Mouse (Mus musculus) embryonic facial prominence, embryonic 13.5 days (tissue): ENCODE results near the gene H2al2a. TPM values are rescaled to one million over a fixed set of nuclear protein-coding genes. Genes with fewer than 3 reads are reported as not detected.

Experiments used
- ATAC-seq: fragments of 200-750 bp; cut with Nextera tagmentation; 2 replicates; pipeline ENCODE4 v1.8.0; 2017; ENCODE audit warnings: low read depth; ENCODE audit not compliant: insufficient number of reproducible peaks, insufficient read depth, low FRiP score, low TSS enrichment
- H3K27ac ChIP-seq: fragments of 300-500 bp; sonication (generic); 2 replicates; pipeline ENCODE4 v1.5.1; 2015; ENCODE audit warnings: moderate library complexity, mild to moderate bottlenecking, inconsistent platforms
- H3K27me3 ChIP-seq: fragments of 300-500 bp; sonication (generic); 2 replicates; pipeline ENCODE4 v1.6.1; 2015; ENCODE audit warnings: mild to moderate bottlenecking, inconsistent platforms
- H3K36me3 ChIP-seq: fragments of 300-500 bp; sonication (generic); 2 replicates; pipeline ENCODE4 v1.6.1; 2015; ENCODE audit warnings: mild to moderate bottlenecking, inconsistent platforms
- H3K4me1 ChIP-seq: fragments of 300-500 bp; sonication (generic); 2 replicates; pipeline ENCODE4 v1.6.1; 2015; ENCODE audit warnings: inconsistent platforms
- H3K4me2 ChIP-seq: fragments of 300-500 bp; sonication (generic); 2 replicates; pipeline ENCODE4 v1.6.1; 2015; ENCODE audit warnings: moderate library complexity, mild to moderate bottlenecking, inconsistent platforms
- H3K4me3 ChIP-seq: fragments of 300-500 bp; sonication (generic); 2 replicates; pipeline ENCODE4 v1.5.1; 2015; ENCODE audit warnings: mild to moderate bottlenecking, inconsistent platforms
- H3K9ac ChIP-seq: fragments of 300-500 bp; sonication (generic); 2 replicates; pipeline ENCODE4 v1.6.1; 2015; ENCODE audit warnings: mild to moderate bottlenecking, inconsistent platforms
- H3K9me3 ChIP-seq: fragments of 300-500 bp; sonication (generic); 2 replicates; pipeline ENCODE4 v1.6.1; 2016; ENCODE audit warnings: inconsistent platforms
- WGBS: fragments of 180-500 bp; shearing (Covaris S2); methylation state at CpG from one replicate; pipeline ENCODE4 v1.1.7; 2015; ENCODE audit warnings: mixed read lengths; 5-methylcytosine and 5-hydroxymethylcytosine counted together
- polyA plus RNA-seq: library from polyadenylated mRNA; unstranded; fragments of >200 nt; fragmentation: Nextera tagmentation; extraction: Ambion mirVana; gene quantifications from 2 replicates; pipeline ENCODE4 v1.2.1, GENCODE M21; 2015

Gene H2al2a
- not detected in 2 replicates for polyA plus RNA-seq

DNA sequence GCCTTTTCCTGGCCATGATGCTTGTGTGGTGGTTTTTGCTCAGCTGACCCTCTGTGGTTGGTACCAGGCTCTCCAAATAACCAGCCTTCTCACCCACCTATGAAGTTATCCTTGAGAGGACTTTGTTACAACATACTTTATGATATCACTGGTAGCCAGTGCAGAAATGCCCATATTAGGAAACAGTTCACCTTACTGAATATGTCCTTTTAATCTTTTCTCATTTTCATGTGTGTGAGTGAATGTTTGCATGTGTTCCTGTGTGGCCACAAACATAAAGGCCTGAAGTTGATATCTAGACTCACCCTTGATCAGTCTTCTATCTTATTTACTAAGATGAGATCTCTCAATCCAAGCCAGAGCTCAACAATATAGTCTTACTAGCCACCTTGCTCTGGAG is at the start of gene H2al2a:
Gene H2al2a (minus strand): TSS at position 101 of the 400 bp plus-strand sequence.
- H3K36me3 ChIP-seq, result no peaks in the 10 kb centered on the region
- no peak within 1 kb of the TSS for H3K9ac ChIP-seq
- no peak for ATAC-seq

DNA sequence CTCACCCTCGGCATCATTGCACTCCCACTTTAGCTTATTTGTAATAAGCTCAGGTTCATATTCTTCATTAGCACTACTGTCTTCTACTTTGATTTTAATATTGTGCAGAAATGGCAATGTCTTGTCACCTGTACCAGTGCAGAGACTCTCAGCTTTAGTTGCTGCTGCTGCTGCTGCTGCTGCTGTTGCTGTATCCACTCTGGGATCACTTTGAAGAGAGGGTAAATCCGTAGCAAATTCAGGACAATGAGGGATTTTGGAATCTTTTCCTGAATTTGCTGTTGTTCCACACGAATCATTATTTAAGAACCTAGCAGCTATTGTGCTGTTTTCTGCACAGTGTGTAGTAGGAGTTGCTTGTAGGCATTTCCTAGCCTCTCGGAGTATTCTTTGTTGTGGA is 49.4 kb upstream of the H2al2a start:
- H3K4me1 ChIP-seq, result peaks cover 38% of the 10 kb centered on the region
- H3K36me3 ChIP-seq, result no peaks in the 10 kb centered on the region
- peak overlapping the region; percentile 100 for H3K27ac ChIP-seq
- 1% methylated on average over 4 of the region's 4 CpGs for WGBS
- no peaks in the 10 kb centered on the region for H3K27me3 ChIP-seq
- no peak for ATAC-seq
- peak overlapping the region; percentile 71 for H3K4me2 ChIP-seq
- peak overlapping the region; percentile 100 for H3K9ac ChIP-seq
- H3K9me3 ChIP-seq, result no peaks in the 10 kb centered on the region
- H3K4me3 ChIP-seq, result peak overlapping the region; percentile 95

More for the DNA sequence above, at the start of gene H2al2a:
- H3K27me3 ChIP-seq, result no peaks in the 10 kb centered on the region
- no peak within 1 kb of the TSS for H3K4me2 ChIP-seq
- no peaks in the 10 kb centered on the region for H3K9me3 ChIP-seq
- H3K27ac ChIP-seq, result no peak within 1 kb of the TSS
- no peak within 1 kb of the TSS for H3K4me3 ChIP-seq
- H3K4me1 ChIP-seq, result no peaks in the 10 kb centered on the region

DNA sequence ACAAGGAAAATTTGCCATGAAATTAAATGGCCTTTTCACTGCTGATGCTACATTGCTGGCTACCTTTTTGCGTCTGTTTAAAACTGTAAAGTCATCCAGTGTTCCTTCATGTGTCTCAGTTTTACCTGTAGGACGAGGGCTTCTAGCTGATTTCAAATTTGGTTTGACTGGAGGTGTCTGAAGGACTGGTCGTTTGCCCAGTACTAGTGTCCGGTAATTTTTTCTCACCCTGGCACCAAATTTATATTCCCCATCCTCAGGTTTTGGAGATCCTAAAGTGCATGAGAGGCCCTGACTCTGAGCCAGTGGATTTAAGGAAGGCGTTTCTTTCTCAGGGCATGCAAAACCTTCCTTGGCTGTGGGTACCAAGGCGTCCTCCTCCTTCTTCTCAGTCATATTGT is 49.0 kb upstream of the H2al2a start:
- H3K9me3 ChIP-seq, result no peaks in the 10 kb centered on the region
- H3K4me3 ChIP-seq, result peak overlapping the region; percentile 95
- H3K36me3 ChIP-seq, result no peaks in the 10 kb centered on the region
- no peak for ATAC-seq
- H3K9ac ChIP-seq, result peak overlapping the region; percentile 100
- peaks cover 40% of the 10 kb centered on the region for H3K4me1 ChIP-seq
- 4% methylated on average over 6 of the region's 6 CpGs for WGBS
- H3K4me2 ChIP-seq, result peak overlapping the region; percentile 71
- H3K27me3 ChIP-seq, result no peaks in the 10 kb centered on the region
- H3K27ac ChIP-seq, result peak overlapping the region; percentile 100

DNA sequence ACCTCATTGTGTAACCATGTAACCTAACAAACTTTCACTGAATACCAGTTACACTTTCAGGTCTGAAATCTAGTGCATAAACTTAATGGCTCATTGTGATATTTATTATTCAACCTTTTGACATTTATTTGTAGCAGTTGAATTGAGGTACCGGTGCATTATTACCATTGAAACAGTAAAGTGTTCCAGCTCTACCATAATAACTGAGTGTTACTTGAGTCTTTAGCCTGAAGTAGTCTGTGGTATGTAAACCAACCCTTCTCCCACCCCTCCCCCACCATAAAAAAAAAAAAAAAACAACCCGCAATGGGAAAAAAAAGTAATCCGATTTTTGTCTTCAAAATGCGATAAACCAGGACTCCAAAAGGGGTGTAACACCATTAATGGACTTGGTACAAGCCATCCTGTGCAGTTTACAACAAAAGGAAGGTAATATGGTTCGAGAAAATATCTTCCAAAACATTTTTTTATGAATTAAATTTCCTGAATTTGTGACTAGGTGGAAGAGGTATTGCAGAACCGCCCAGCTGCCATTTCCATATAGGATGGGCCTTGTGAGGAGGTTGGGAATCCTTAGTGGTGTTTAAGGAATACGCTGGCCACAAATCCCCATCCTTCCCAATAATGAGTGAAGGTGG is 48.5 kb upstream of the H2al2a start:
- Histone ChIP-seq H3K9me3 (no peaks in the 10 kb centered on the region), H3K27ac (peak overlapping the region; percentile 100), H3K9ac (peak overlapping the region; percentile 100), H3K4me2 (peak overlapping the region; percentile 71), H3K4me3 (peak overlapping the region; percentile 95), H3K36me3 (no peaks in the 10 kb centered on the region), H3K27me3 (no peaks in the 10 kb centered on the region), H3K4me1 (peaks cover 44% of the 10 kb centered on the region)
- no peak for ATAC-seq
- WGBS, result 4% methylated on average over 7 of the region's 7 CpGs

DNA sequence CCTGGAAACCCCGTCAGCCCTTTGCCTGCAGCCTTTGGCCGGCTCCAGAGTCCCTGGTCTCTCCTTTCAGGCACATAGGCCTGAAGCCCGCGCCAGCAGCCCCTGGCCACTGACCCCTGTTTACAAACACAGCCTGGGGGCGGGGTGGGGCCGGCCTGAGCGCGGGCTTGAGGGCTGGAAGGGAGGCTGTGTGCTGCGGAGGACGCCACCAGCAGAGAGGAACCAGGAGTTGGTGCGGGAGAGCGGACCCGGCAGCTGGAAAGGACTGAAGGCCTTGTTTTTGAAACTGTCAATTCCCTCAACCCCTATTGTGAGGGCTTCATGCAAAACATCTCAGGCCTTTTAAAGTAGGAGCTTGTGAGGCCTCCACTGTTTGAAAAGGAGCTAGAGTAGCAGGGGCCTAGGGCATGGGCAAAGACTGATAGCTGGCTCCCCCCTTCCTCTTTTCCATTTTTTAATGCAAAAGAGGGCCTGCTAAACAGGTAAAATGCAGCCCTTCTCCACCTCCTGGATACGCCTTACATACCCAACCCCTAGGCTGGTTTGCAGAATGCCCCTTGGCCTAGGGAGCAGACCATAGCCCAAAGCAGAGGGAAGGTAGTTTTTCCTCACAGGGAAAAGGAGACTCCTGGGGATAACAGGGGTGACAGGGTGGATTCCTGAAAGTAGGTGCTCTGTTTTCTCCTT is 44.6 kb upstream of the H2al2a start:
- no peak for ATAC-seq
- WGBS, result 11% methylated on average over 14 of the region's 14 CpGs
- Histone ChIP-seq H3K9me3 (no peaks in the 10 kb centered on the region), H3K4me3 (peak overlapping the region; percentile 34), H3K36me3 (no peaks in the 10 kb centered on the region), H3K4me2 (peak overlapping the region; percentile 71), H3K4me1 (peaks cover 51% of the 10 kb centered on the region), H3K9ac (peak overlapping the region; percentile 80), H3K27ac (peak overlapping the region; percentile 76), H3K27me3 (0 out of 2 replicates have a peak, but pooled peaks cover 3% of the 10 kb centered on the region)

DNA sequence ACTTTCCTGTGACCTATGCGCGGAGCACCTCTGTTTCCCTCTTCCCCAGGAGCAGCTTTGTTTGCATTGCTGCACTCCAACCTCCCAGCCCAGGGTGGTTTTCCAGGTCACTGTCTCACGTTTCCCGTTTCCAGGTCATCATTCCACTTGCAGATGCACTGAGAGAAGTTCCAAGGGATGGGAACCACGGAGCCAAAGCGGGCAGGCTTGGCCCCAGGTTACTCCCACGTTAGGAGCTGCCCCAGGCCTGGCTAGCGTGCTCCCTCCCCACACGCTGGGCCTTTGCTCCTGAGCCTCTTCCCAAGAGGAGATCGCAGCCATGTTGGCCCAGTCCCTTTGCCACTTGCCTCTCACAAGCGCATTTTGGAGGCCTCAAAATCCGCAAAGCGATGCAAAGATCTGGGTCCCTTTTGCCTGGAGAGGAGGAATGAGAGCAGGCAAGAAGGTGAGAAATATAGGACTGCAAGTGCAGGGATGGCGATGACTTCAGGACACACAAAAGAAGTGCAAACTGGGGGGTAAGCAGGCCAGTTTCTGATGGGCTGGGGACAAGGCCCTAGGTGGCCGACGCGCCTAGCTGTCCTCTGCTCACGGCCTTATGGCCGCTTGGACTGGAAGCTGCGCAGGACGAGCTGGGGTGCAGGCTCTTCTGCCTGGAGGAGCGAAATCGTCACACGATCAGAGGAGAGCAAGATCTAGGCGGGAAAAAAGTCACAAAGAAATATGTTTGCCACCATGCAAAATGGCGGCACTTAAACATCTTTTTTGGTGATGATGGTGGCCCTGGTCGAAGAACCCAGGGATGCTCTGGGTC is 43.8 kb upstream of the H2al2a start:
- 13% methylated on average over 27 of the region's 27 CpGs for WGBS
- no peak for ATAC-seq
- peak overlapping the region; percentile 76 for H3K27ac ChIP-seq

DNA sequence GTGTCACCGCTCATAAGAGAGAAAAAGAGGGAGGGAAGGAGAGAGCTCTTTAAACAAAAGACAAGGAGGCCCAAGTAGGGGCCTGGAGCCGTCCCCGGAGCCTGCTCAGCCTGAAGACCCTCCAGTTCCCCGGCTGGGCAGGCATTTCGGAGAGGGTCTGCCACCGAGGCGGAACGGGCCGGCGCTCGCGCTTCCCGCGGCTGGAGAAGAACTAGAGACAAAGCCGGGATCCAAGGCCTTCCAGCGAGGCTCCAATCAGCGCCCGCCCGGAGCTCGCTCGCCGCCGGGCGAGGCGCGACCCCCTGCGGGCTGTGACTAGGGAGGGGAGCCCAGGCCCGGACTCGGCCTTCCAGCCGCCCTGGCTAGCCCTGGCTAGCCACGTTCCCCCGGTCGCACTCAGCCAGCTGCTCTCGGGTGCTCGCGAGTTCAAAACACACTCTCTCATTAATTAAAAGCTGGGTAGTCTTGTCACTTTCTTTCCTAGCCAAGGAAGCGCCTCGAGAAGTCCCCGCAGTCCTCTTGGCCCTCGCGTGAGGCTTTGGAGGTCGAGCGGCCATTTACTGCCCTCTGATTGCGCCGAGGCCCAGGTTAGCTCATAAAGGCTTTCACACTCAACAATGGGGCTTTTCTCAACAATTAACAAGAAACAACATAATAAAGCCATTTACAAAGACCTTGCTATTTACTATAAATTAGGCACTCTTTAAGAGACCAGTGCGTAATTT is 43.0 kb upstream of the H2al2a start:
- Histone ChIP-seq H3K4me3 (peak overlapping the region; percentile 34), H3K27ac (peak overlapping the region; percentile 57), H3K36me3 (no peaks in the 10 kb centered on the region), H3K4me2 (peak overlapping the region; percentile 71), H3K4me1 (peaks cover 51% of the 10 kb centered on the region), H3K9me3 (no peaks in the 10 kb centered on the region), H3K9ac (peak overlapping the region; percentile 80), H3K27me3 (0 out of 2 replicates have a peak, but pooled peaks cover 3% of the 10 kb centered on the region)
- WGBS, result 4% methylated on average over 46 of the region's 46 CpGs
- no peak for ATAC-seq

More for the DNA sequence above, 43.8 kb upstream of the H2al2a start:
- Histone ChIP-seq H3K4me1 (peaks cover 51% of the 10 kb centered on the region), H3K9me3 (no peaks in the 10 kb centered on the region), H3K4me2 (peak overlapping the region; percentile 71), H3K4me3 (peak overlapping the region; percentile 34), H3K9ac (peak overlapping the region; percentile 80), H3K27me3 (0 out of 2 replicates have a peak, but pooled peaks cover 3% of the 10 kb centered on the region), H3K36me3 (no peaks in the 10 kb centered on the region)

DNA sequence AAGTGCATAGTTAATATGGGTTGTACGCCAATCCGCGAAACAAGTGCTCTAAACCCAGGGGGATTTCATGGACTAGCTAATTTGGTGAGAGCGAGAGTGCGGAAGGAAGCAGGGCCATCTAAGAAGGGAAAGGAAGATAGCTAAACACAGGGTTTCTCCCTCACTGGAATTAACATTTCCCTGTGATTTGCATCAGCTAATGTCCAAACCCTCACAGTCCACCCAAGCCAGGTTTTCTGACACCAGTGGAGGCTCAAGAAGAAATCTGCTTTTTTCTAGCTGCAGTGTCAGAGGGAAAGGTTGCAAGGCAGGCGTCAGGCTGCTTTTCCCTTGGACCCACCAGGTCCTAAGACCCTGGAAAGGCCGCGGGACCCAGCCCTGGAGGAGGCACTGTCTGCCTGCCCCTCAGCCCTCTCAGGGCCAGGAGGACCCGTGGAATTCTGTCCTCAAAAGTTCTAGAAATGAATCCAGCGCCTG is 42.2 kb upstream of the H2al2a start:
- no peaks in the 10 kb centered on the region for H3K36me3 ChIP-seq
- no peak for ATAC-seq
- 0 out of 2 replicates have a peak, but pooled peaks cover 3% of the 10 kb centered on the region for H3K27me3 ChIP-seq
- H3K27ac ChIP-seq, result no peak overlapping the region
- H3K9ac ChIP-seq, result peak overlapping the region; percentile 80
- H3K4me1 ChIP-seq, result peaks cover 52% of the 10 kb centered on the region
- H3K4me2 ChIP-seq, result peak overlapping the region; percentile 71
- H3K4me3 ChIP-seq, result peak overlapping the region; percentile 34; the same call in 1 of the 2 replicates
- H3K9me3 ChIP-seq, result no peaks in the 10 kb centered on the region
- WGBS, result 43% methylated on average over 10 of the region's 10 CpGs

DNA sequence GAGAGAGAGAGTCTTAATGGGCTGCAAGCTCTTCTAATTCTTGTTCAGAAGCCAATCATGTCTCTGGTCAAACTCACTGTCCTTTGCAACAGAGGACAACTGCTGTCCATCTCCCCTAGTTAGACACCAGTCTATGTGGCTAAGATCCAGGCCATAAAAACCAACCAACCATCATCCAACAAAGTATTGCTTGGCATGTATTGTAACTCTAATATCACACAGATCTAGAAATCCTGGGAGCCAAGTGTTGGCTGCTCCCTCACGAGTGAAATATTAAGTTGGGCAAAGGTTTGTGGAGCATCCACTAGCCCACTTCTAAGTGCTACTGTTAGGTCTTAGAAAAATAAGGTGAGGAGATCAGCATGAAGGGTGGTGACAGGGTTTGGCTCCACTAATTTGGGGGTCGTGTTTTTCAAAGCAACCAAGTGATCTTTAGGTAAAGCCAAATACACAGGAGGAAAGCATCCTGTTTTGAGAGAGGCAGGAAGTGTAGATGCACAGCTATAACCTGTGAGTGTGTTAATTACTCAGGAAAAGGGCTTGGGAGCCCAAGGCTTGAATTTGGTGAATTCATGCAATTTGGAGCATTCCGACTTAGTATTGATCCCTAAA is 41.5 kb upstream of the H2al2a start:
- ATAC-seq, result no peak
- no peak overlapping the region for H3K4me3 ChIP-seq
- H3K4me2 ChIP-seq, result no peak overlapping the region
- no peak overlapping the region for H3K27ac ChIP-seq
- peaks cover 58% of the 10 kb centered on the region for H3K4me1 ChIP-seq
- H3K9me3 ChIP-seq, result no peaks in the 10 kb centered on the region
- 0 out of 2 replicates have a peak, but pooled peaks cover 3% of the 10 kb centered on the region for H3K27me3 ChIP-seq
- H3K9ac ChIP-seq, result no peak overlapping the region
- 54% methylated on average over 3 of the region's 3 CpGs for WGBS
- no peaks in the 10 kb centered on the region for H3K36me3 ChIP-seq

DNA sequence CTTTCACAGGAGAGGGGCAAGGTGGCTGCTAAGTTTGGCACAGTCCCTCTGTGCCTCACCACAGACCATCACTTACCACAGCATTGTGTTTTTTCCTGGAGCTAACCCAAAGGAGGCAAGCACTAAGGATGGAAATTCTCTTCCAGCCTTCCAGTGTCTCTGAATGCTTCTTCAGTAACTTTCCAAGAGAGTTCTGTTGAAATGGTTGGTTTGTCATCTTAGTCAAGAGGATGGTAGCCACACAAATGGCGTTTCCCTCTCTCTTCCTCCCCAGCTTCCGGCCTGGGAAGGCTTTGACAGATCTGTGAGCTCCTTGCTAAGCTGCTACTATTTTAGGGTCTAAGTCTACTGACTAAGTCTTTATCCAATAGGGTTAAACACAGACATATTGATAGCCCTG is 40.7 kb upstream of the H2al2a start, which contains the start of gene A930004D18Rik:
Gene A930004D18Rik (minus strand): TSS at position 247 of the 400 bp plus-strand sequence.
- WGBS, result 46% methylated on average over 2 of the region's 2 CpGs
- no peak for ATAC-seq
- H3K4me2 ChIP-seq, result no peak within 1 kb of the TSS
- no peaks in the 10 kb centered on the region for H3K36me3 ChIP-seq
- no peaks in the 10 kb centered on the region for H3K9me3 ChIP-seq
- no peak within 1 kb of the TSS for H3K4me3 ChIP-seq
- H3K9ac ChIP-seq, result no peak within 1 kb of the TSS
- H3K4me1 ChIP-seq, result peaks cover 58% of the 10 kb centered on the region
- no peak within 1 kb of the TSS for H3K27ac ChIP-seq
- 0 out of 2 replicates have a peak, but pooled peaks cover 3% of the 10 kb centered on the region for H3K27me3 ChIP-seq
